Mouse (Mus musculus): Measurements from ENCODE around the gene Stox2.

Gene Stox2

GRCm38 (mm10) chr8:47182292-47182691 lies 263.9 kb downstream of the Stox2 start:
- DNase-seq (ENCODE audit: low spot score), result no peak

- DNase-seq (ENCODE audit: low spot score), result no peak
These were observed 265.0 kb downstream of the Stox2 start for GRCm38 (mm10) chr8:47181032-47181698.

DNA sequence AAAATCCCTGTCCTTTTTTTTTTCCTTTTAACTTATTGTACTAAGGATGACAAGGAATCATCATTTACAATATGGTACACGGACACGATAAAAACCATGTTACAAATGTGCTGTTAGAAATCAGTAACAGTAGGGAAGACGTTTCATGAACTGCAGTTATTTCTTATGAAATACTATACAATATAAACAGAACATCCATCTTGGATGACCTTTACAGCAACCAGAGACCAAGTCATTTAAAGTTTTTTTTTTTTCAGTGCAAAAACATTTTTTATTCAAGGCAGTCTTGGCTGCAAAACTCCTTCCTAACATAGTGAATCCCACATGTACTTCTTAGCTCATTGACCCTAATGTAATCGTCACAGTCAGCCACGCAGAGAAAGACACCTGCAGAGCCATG lies 266.0 kb downstream of the Stox2 start:
- no peak for DNase-seq (ENCODE audit: low spot score)

- DNase-seq (ENCODE audit: low spot score), result no peak
These were observed 267.4 kb downstream of the Stox2 start for GRCm38 (mm10) chr8:47178785-47179184.

- DNase-seq (ENCODE audit: low spot score), result no peak
These were observed 272.3 kb downstream of the Stox2 start for GRCm38 (mm10) chr8:47173823-47174222.

GRCm38 (mm10) chr8:47172848-47173247 lies 273.3 kb downstream of the Stox2 start:
- no peak for DNase-seq (ENCODE audit: low spot score)

GRCm38 (mm10) chr8:47160688-47161087 lies 285.5 kb downstream of the Stox2 start:
- no peak for DNase-seq (ENCODE audit: low spot score)

- no peak for DNase-seq (ENCODE audit: low spot score)
These were observed 291.6 kb downstream of the Stox2 start for GRCm38 (mm10) chr8:47154521-47154920.

DNA sequence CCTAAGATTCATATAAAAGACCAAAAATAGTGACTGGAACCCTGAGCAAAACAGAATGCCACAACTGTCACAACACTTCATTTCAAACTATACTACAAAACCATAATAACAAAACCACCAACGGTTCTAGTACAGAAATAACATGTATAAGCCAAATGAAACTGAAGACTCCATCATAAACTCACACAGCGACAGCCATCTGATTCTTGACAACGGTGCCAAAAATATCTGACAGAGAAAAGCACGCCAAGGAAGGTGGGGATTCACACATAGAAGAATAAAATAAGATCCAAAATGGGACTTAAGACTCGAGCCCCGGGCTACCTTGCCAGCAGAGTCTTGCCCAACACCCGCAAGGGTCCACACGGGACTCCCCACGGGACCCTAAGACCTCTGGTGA lies 300.9 kb downstream of the Stox2 start:
- no peak for DNase-seq (ENCODE audit: low spot score)

DNA sequence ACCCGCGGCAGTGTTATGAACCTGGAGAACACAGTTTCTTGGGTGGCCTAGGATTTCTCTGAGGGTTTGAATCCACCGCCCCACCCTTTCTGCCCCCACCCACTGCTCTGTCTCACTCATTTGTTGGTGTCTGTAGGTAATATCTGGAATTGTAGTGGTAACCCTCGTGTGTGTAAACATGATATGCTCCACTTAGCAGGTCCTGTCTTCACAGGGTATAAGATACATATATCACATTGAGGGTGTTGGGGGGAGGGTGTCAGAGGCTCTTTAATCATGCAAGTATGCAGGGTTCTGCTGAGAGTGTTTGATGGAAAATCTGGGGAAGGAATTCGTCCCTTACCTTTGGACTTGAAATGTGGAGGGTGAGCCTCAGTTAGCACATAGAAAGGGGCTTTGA lies 310.1 kb downstream of the Stox2 start:
- no peak for DNase-seq (ENCODE audit: low spot score)

GRCm38 (mm10) chr8:47135586-47135985 lies 310.6 kb downstream of the Stox2 start:
- DNase-seq (ENCODE audit: low spot score), result no peak

DNA sequence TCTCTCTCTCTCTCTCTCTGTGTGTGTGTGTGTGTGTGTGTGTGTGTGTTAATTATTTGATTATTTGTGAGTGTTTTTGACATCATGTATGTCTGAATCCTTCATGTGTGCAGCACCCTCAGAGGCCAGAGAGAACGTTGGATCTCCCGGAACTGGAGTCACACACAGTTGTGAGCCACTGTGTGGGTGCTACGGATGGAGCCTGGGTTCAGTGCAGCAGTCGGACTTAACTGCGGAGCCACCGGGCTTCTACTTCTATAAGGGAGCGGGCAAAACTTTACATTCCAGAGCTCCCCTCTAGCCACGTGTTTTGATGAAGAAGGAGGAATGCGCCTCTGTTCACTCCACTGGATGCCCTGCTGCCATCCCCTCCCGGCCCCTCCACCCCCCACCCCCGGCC lies 311.4 kb downstream of the Stox2 start:
- DNase-seq (ENCODE audit: low spot score), result no peak

DNA sequence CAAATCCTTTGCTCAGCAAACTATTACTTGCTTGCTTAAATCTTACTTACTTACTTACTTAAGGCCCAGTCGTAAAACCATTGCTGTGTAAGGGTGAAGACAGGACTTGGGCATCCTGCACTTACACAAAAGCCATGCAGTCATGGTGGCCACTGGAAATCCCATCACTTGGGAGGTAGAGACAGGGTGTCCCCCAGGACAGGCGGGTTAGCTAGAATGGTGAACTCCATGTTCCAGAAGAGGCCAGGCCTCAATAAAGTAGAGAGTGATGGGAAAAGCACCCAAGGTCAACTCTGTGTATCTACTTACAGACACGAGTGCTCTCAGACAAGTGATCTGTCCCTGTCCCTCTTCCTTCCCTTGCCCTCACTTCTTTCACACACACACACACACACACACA lies 312.8 kb downstream of the Stox2 start:
- no peak for DNase-seq (ENCODE audit: low spot score)
